Mouse (Mus musculus): ENCODE measurements around the gene Plac9a.
A peak's percentile ranks its signal among the peaks of the same experiment; 100 is the strongest.
"Not testable (repeated sequence)": the region's sequence is repeated elsewhere in the genome, so short reads cannot be mapped to it uniquely, and the experiment has no call there.

Plac9a gene

GRCm38 (mm10) chr14:25903000-25903399 lies at the start of gene Plac9a:
Gene Plac9a, minus strand, starts transcription at chr14:25903100.
- DNase-seq (ENCODE audit: low spot score): not testable (repeated sequence)

- not testable (repeated sequence) for DNase-seq (ENCODE audit: low spot score)
These were observed 35.1 kb upstream of the Plac9a start, which contains the start of gene Cphx1 for GRCm38 (mm10) chr14:25938004-25938403. Gene Cphx1, plus strand, starts transcription at chr14:25938304.

GRCm38 (mm10) chr14:25936867-25937630 lies 34.1 kb upstream of the Plac9a start:
- DNase-seq (ENCODE audit: low spot score): not testable (repeated sequence)

GRCm38 (mm10) chr14:25927562-25927881 lies 24.6 kb upstream of the Plac9a start, which contains the start of gene Tmem254a:
Gene Tmem254a, minus strand, starts transcription at chr14:25927672.
- DNase-seq (ENCODE audit: low spot score): not testable (repeated sequence)

GRCm38 (mm10) chr14:25926814-25927561 lies 24.1 kb upstream of the Plac9a start:
- not testable (repeated sequence) for DNase-seq (ENCODE audit: low spot score)

- DNase-seq (ENCODE audit: low spot score): not testable (repeated sequence)
These were observed 15.7 kb upstream of the Plac9a start for GRCm38 (mm10) chr14:25918427-25919170.

- DNase-seq (ENCODE audit: low spot score): not testable (repeated sequence)
These were observed 6.1 kb upstream of the Plac9a start for GRCm38 (mm10) chr14:25908976-25909375.

DNA sequence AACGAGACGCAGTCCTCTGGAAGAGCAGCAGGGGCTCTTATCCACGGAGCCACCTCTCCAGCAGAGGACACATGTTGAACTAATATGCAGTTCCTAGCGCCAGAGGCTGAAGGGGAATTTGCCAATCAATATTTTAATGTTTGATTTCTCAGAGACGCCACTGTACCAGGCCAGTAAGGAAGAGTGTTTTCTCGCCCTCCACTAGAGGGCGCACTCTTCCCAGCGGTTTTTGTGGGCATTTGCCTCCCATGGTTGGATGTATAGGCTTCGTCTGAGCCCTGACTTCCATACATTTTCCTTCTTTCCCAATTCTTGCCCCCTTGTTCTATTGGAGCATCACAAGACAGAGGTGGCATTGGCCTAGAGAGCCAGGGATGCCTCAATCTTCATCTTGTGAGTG lies 4.4 kb upstream of the Plac9a start:
- DNase-seq (ENCODE audit: low spot score): not testable (repeated sequence)

GRCm38 (mm10) chr14:25905243-25905642 lies 2.3 kb upstream of the Plac9a start:
- DNase-seq (ENCODE audit: low spot score): not testable (repeated sequence)

DNA sequence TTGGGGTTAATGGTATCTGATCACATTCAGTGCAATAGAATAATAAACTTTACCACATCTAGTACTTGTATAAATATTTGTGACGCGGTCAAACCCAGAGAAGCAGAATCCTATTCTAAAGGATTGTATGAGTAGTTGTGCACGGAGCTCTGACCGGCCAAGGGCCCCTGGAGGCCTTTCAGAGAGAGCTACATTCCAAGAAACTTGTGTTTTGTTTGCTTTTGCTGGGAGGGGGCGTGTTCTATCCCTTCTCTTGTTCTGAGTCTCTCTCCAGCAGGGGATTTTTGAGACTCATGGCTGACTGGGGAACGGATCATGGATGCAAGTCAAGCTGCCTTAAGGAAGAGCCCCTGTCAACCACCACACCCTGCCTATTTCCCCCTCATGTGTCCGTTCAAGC lies 7.2 kb downstream of the Plac9a start:
- not testable (repeated sequence) for DNase-seq (ENCODE audit: low spot score)

- not testable (repeated sequence) for DNase-seq (ENCODE audit: low spot score)
These were observed 8.3 kb downstream of the Plac9a start for GRCm38 (mm10) chr14:25894566-25894965.

GRCm38 (mm10) chr14:25885886-25886285 lies 17.0 kb downstream of the Plac9a start:
- DNase-seq (ENCODE audit: low spot score): not testable (repeated sequence)

GRCm38 (mm10) chr14:25881769-25882168 lies 21.1 kb downstream of the Plac9a start:
- not testable (repeated sequence) for DNase-seq (ENCODE audit: low spot score)

- not testable (repeated sequence) for DNase-seq (ENCODE audit: low spot score)
These were observed 26.3 kb downstream of the Plac9a start for GRCm38 (mm10) chr14:25876640-25877039.

DNA sequence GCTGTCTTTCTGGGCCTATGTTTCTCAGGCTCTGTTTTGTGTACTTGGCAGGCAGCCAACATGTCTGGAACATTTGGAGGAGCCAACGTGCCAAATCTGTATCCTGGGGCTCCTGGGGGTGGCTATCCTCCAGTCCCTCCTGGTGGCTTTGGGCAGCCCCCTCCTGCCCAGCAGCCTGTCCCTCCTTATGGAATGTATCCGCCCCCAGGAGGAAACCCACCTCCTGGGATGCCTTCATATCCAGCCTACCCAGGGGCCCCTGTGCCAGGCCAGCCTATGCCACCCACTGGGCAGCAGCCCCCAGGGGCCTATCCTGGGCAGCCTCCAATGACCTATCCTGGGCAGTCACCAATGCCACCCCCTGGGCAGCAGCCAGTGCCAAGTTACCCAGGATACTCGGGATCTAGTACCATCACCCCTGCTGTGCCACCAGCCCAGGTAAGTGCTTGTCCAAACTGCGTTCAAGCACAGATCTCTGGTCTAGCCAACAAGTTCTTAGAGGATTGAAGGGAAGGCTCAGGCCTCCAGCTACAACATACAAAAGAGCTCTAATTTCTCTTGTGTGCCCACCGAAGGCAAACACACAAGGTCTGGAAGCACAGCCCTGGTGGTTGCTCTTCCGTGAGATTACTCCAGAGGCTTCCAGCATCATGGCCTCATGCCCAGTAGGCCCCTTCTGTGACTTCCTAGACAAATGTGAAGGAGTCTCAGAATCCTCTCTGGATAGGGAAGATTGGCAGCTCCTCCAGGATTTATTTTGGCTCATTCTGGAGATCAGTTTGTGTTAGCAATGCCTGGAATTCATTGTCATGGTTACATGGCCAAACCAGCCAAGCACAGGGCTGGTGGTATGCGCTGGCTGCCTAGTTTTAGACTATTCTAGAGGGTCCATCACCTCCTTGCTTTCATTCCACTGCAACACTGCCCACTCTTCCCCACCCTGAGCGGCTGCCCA lies 30.2 kb downstream of the Plac9a start:
- peak; percentile 41 for DNase-seq (ENCODE audit: low spot score)

DNA sequence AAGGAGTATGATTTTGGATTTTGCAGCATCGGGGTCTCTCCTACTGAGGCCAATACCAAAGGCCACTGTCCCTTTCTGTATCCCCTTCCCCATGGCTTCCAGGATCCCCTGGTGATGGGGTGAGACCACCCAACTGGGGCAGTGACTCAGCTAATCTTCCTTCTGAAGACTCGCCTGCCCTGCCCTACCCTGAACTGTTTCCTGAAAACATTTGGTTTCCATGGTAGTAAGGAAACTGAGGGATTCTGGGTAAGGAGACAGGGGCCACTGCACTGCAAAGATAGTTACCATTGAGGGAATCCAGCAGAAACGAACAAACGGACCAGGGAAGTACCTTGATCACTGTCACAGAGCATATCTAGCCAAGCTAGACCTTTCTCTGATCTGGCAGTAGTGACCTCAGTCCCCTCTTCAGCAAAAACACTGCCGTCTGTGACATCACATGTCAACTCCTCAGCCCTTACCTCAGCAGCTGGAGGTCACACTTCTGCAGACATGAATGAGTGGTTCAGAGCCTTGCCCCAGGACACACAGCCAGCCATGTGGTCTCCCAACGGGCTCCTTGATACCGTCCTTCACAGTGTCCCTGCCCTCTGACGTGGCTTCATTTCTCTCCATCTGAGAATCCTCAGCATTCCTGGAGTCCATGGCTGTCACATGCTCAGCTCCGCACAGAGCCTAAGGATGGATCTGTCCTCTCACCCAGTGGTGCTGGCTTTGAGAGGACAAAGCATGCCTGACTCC lies 33.6 kb downstream of the Plac9a start:
- DNase-seq (ENCODE audit: low spot score): no peak

- DNase-seq (ENCODE audit: low spot score): no peak
These were observed 34.2 kb downstream of the Plac9a start for GRCm38 (mm10) chr14:25868706-25869105.

GRCm38 (mm10) chr14:25867834-25868233 lies 35.1 kb downstream of the Plac9a start:
- DNase-seq (ENCODE audit: low spot score): no peak

GRCm38 (mm10) chr14:25866832-25867231 lies 36.1 kb downstream of the Plac9a start:
- no peak for DNase-seq (ENCODE audit: low spot score)

- no peak for DNase-seq (ENCODE audit: low spot score)
These were observed 36.5 kb downstream of the Plac9a start for GRCm38 (mm10) chr14:25866384-25866783.
